Mouse (Mus musculus): ENCODE results near the gene Nptn. TPM values are rescaled to one million over a fixed set of nuclear protein-coding genes. Genes with fewer than 3 reads are reported as not detected.

Nptn gene
- polyA plus RNA-seq, 1 experiment = 254 TPM

GRCm38 (mm10) chr9:58674736-58675135, 92.7 kb downstream of the Nptn start:
- DNase-seq (ENCODE audit: low read depth, low spot score) = no peak
- WGBS = 76% methylated on average over 11 of the region's 11 CpGs

- WGBS = 50% methylated on average over 6 of the region's 6 CpGs
- no peak for DNase-seq (ENCODE audit: low read depth, low spot score)
These were observed 93.3 kb downstream of the Nptn start for GRCm38 (mm10) chr9:58675371-58675770.

- 35% methylated on average over 2 of the region's 2 CpGs for WGBS
- DNase-seq (ENCODE audit: low read depth, low spot score) = no peak
These were observed 99.4 kb downstream of the Nptn start for GRCm38 (mm10) chr9:58681411-58681810.

- no peak for DNase-seq (ENCODE audit: low read depth, low spot score)
- WGBS = 61% methylated on average over 6 of the region's 6 CpGs
These were observed 100.1 kb downstream of the Nptn start for GRCm38 (mm10) chr9:58682106-58682505.

GRCm38 (mm10) chr9:58683372-58683771, 101.3 kb downstream of the Nptn start:
- WGBS = 60% methylated on average over 6 of the region's 6 CpGs
- no peak for DNase-seq (ENCODE audit: low read depth, low spot score)

GRCm38 (mm10) chr9:58685290-58685689, 103.2 kb downstream of the Nptn start:
- 83% methylated on average over 10 of the region's 10 CpGs for WGBS
- no peak for DNase-seq (ENCODE audit: low read depth, low spot score)

- 81% methylated on average over 4 of the region's 4 CpGs for WGBS
- no peak for DNase-seq (ENCODE audit: low read depth, low spot score)
These were observed 106.0 kb downstream of the Nptn start for GRCm38 (mm10) chr9:58688076-58688475.

GRCm38 (mm10) chr9:58690701-58691100, 108.7 kb downstream of the Nptn start:
- WGBS = 78% methylated on average over 4 of the region's 4 CpGs
- DNase-seq (ENCODE audit: low read depth, low spot score) = no peak

GRCm38 (mm10) chr9:58691471-58691870, 109.4 kb downstream of the Nptn start:
- no peak for DNase-seq (ENCODE audit: low read depth, low spot score)
- 53% methylated on average over 7 of the region's 7 CpGs for WGBS

GRCm38 (mm10) chr9:58698486-58698885, 116.4 kb downstream of the Nptn start:
- 89% methylated on average over 2 of the region's 2 CpGs for WGBS
- DNase-seq (ENCODE audit: low read depth, low spot score) = no peak

- WGBS = 86% methylated on average over 2 of the region's 2 CpGs
- no peak for DNase-seq (ENCODE audit: low read depth, low spot score)
These were observed 119.7 kb downstream of the Nptn start for GRCm38 (mm10) chr9:58701751-58702150.

- 82% methylated on average over 7 of the region's 7 CpGs for WGBS
- DNase-seq (ENCODE audit: low read depth, low spot score) = no peak
These were observed 121.7 kb downstream of the Nptn start for GRCm38 (mm10) chr9:58703766-58704165.

GRCm38 (mm10) chr9:58706024-58706423, 124.0 kb downstream of the Nptn start:
- DNase-seq (ENCODE audit: low read depth, low spot score) = no peak
- WGBS = 63% methylated on average over 7 of the region's 7 CpGs

Other genes with a start within 250 kb of the Nptn start
- not detected in 2 replicates for gene Tbc1d21, start 211.8 kb upstream of the Nptn start, polyA plus RNA-seq (2012; rRNA removed)
- 1.5 and 2.1 TPM in 2 replicates for gene Insyn1, start 93.6 kb upstream of the Nptn start, polyA plus RNA-seq (2012; rRNA removed)
- 5.5 and 5.9 TPM in 2 replicates for gene Cd276, start 26.8 kb upstream of the Nptn start, polyA plus RNA-seq (2012; rRNA removed)
- 0.30 TPM in 1 of 2 replicates, not detected in the other for gene Rec114, start 161.7 kb downstream of the Nptn start, polyA plus RNA-seq (2012; rRNA removed)
- 0.29 and 0.66 TPM in 2 replicates for gene Hcn4, start 241.2 kb downstream of the Nptn start, polyA plus RNA-seq (2012; rRNA removed)